In the genomic region with DNA sequence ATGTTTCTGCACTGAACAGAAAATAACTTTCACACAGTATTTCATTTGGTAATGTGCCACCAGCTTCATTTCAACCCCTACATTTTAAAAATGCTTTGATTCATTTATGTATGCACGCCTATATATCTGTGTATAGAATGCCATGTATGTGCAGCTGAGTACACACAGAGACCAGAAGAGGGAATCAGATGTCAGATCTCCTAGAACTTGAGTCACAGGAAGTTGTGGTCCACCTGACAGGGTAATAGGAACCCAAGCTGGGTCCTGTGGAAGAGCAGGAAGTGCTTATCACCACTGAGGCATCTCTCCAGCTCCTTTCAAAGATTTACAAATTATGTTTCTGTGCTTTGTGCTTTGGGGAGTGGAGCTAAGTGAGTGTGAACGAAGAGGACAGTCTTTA, we compare ENCODE assay signal across 20 mouse cellular contexts. TPM values are rescaled to one million over a fixed set of nuclear protein-coding genes. Genes with fewer than 3 reads are reported as not detected.
DNase-seq lines count a peak whose midpoint lies in the region; ATAC-seq lines count a peak whose summit lies in the region.
"Had no signal": no experiment of that assay in that cellular context is flagged by ENCODE, and none has a peak within 500 bp of the region (broad histone marks: within the 10 kb centered on the region; RNA-seq: fewer than 3 reads in every experiment).

No protein-coding gene starts in this region.

- peak; percentile 56 for DNase-seq in thymus, postnatal 0 days (ENCODE audit: low spot score)
- DNase-seq in thymus, postnatal 36 days, result no peak
- DNase-seq in CD4-positive, CD25-positive, alpha-beta regulatory T cell, adult 2 months (ENCODE audit: low read depth, low spot score), result peak; percentile 26
- DNase-seq in frontal cortex, postnatal 36 days (ENCODE audit: low spot score in 2 of 2), result no peak
- DNase-seq in lung, postnatal 36 days, result no peak
- DNase-seq: adrenal gland, postnatal 14 days; cerebellum, adult 11-12 months; cerebellum, adult 9-11 months; gastrocnemius, postnatal 25 days; heart, adult 18-20 months; heart, postnatal 4 days; kidney, adult 18-20 months; kidney, postnatal 36 days; liver, postnatal 0 days; lung, postnatal 4 days; midbrain, embryonic 14.5 days; right cerebral cortex, postnatal 25 days had no signal

- peak; percentile 60 for ATAC-seq in common myeloid progenitor, adult 5-6 weeks (replicated peaks; ENCODE audit: low read depth, poor library complexity, severe bottlenecking)
- no peak for ATAC-seq in frontal cortex, adult (ENCODE audit: low TSS enrichment)
- ATAC-seq: liver, embryonic 12.5 days; liver, postnatal 0 days had no signal

RNA-seq across cellular contexts. Expression of a gene that starts 16.3 kb away (rescaled TPM):
- 15.9 and 16.9 TPM in 2 replicates for polyA plus RNA-seq in thymus, postnatal 0 days (2015; fragmentation: Nextera tagmentation; extraction: Ambion mirVana)
- 51.1 and 51.8 TPM in 2 replicates for total RNA-seq in common myeloid progenitor, adult 5-6 weeks (2017)

RNA-seq across cellular contexts. Expression of a gene that starts 50.2 kb away (rescaled TPM):
- polyA plus RNA-seq in thymus, postnatal 0 days (2015; fragmentation: Nextera tagmentation; extraction: Ambion mirVana), result 10.2 and 10.6 TPM in 2 replicates
- total RNA-seq in common myeloid progenitor, adult 5-6 weeks (2017), result 14.0 and 14.6 TPM in 2 replicates

RNA-seq across cellular contexts. Expression of a gene that starts 51.6 kb away (rescaled TPM):
- 33.1 and 33.2 TPM in 2 replicates for polyA plus RNA-seq in thymus, postnatal 0 days (2015; fragmentation: Nextera tagmentation; extraction: Ambion mirVana)
- 45.0 and 48.4 TPM in 2 replicates for total RNA-seq in common myeloid progenitor, adult 5-6 weeks (2017)

Comparison
In these comparisons a context has a peak if more than half of its experiments do, and no peak if none do; other contexts are left out.
1. DNase-seq: peak in thymus, postnatal 0 days (single experiment) and CD4-positive, CD25-positive, alpha-beta regulatory T cell, adult 2 months (single experiment); none in thymus, postnatal 36 days (0 of 2), frontal cortex, postnatal 36 days (0 of 2) and lung, postnatal 36 days (single experiment).